Mouse (Mus musculus): ENCODE measurements around the gene Aprt. TPM values are rescaled to one million over a fixed set of nuclear protein-coding genes. Genes with fewer than 3 reads are reported as not detected.
A peak's percentile ranks its signal among the peaks of the same experiment; 100 is the strongest.

Gene Aprt
- polyA plus RNA-seq, 1 experiment from 2014 or later: 354 TPM

- no peaks in the 10 kb centered on the region for H3K27me3 ChIP-seq (replicated peaks)
- H3K27ac ChIP-seq: peak overlapping the region; percentile 76; the same call in 1 of the 2 replicates
- H3K4me2 ChIP-seq: 0 out of 2 replicates have a peak overlapping the region, but pooled peaks have one; percentile 28
- no peaks in the 10 kb centered on the region for H3K9me3 ChIP-seq
- WGBS: 39% methylated on average over 10 of the region's 10 CpGs
- H3K36me3 ChIP-seq: no peaks in the 10 kb centered on the region
- H3K9ac ChIP-seq: no peak overlapping the region
- no peak for ATAC-seq (ENCODE audit: insufficient read depth, low FRiP score, low read depth)
- H3K4me1 ChIP-seq: peaks cover 12% of the 10 kb centered on the region; the same call in 1 of the 2 replicates
- no peak overlapping the region for H3K4me3 ChIP-seq (replicated peaks)
Observed at GRCm38 (mm10) chr8:122557248-122558038, 19.3 kb downstream of the Aprt start.

GRCm38 (mm10) chr8:122556030-122557009, 20.4 kb downstream of the Aprt start:
- no peak overlapping the region for H3K4me3 ChIP-seq (replicated peaks)
- no peaks in the 10 kb centered on the region for H3K27me3 ChIP-seq (replicated peaks)
- 0 out of 2 replicates have a peak, but pooled peaks have one; percentile 41 for ATAC-seq (ENCODE audit: insufficient read depth, low FRiP score, low read depth)
- H3K4me1 ChIP-seq: peaks cover 18% of the 10 kb centered on the region
- H3K9me3 ChIP-seq: no peaks in the 10 kb centered on the region
- H3K4me2 ChIP-seq: peak overlapping the region; percentile 28
- WGBS: 57% methylated on average over 12 of the region's 12 CpGs
- no peaks in the 10 kb centered on the region for H3K36me3 ChIP-seq
- H3K9ac ChIP-seq: no peak overlapping the region
- H3K27ac ChIP-seq: peak overlapping the region; percentile 76

GRCm38 (mm10) chr8:122554786-122555185, 21.9 kb downstream of the Aprt start:
- WGBS: 61% methylated on average over 6 of the region's 6 CpGs

GRCm38 (mm10) chr8:122551265-122552051, 25.3 kb downstream of the Aprt start, which contains the start of gene Piezo1:
Piezo1 (minus strand) TSS chr8:122551329.
- H3K9ac ChIP-seq: peak within 1 kb of the TSS; percentile 78
- H3K9me3 ChIP-seq: no peaks in the 10 kb centered on the region
- peak within 1 kb of the TSS; percentile 93 for H3K4me2 ChIP-seq
- H3K27me3 ChIP-seq (replicated peaks): no peaks in the 10 kb centered on the region
- no peaks in the 10 kb centered on the region for H3K36me3 ChIP-seq
- ATAC-seq (ENCODE audit: insufficient read depth, low FRiP score, low read depth): peak; percentile 82
- H3K4me3 ChIP-seq (replicated peaks): peak within 1 kb of the TSS; percentile 83
- WGBS: 11% methylated on average over 55 of the region's 56 CpGs
- H3K27ac ChIP-seq: peak within 1 kb of the TSS; percentile 90
- H3K4me1 ChIP-seq: peaks cover 47% of the 10 kb centered on the region

More at GRCm38 (mm10) chr8:122554786-122555185, 21.9 kb downstream of the Aprt start:
- Histone ChIP-seq H3K4me1 (peaks cover 24% of the 10 kb centered on the region), H3K4me3 (replicated peaks) (no peak overlapping the region), H3K27ac (no peak overlapping the region), H3K4me2 (no peak overlapping the region), H3K9ac (no peak overlapping the region), H3K9me3 (no peaks in the 10 kb centered on the region), H3K36me3 (no peaks in the 10 kb centered on the region), H3K27me3 (replicated peaks) (no peaks in the 10 kb centered on the region)
- no peak for ATAC-seq (ENCODE audit: insufficient read depth, low FRiP score, low read depth)

GRCm38 (mm10) chr8:122550995-122551264, 25.8 kb downstream of the Aprt start:
- Histone ChIP-seq H3K9ac (peak overlapping the region; percentile 78), H3K27me3 (replicated peaks) (no peaks in the 10 kb centered on the region), H3K4me3 (replicated peaks) (peak overlapping the region; percentile 83), H3K36me3 (no peaks in the 10 kb centered on the region), H3K9me3 (no peaks in the 10 kb centered on the region), H3K4me2 (peak overlapping the region; percentile 93), H3K4me1 (peaks cover 49% of the 10 kb centered on the region), H3K27ac (peak overlapping the region; percentile 90)
- ATAC-seq (ENCODE audit: insufficient read depth, low FRiP score, low read depth): peak; percentile 18
- WGBS: under 1% methylated on average over 42 of the region's 43 CpGs

- H3K9ac ChIP-seq: peak overlapping the region; percentile 78
- H3K27me3 ChIP-seq (replicated peaks): no peaks in the 10 kb centered on the region
- H3K4me3 ChIP-seq (replicated peaks): peak overlapping the region; percentile 83
- H3K4me1 ChIP-seq: peaks cover 49% of the 10 kb centered on the region
- 3% methylated on average over 51 of the region's 52 CpGs for WGBS
- peak overlapping the region; percentile 93 for H3K4me2 ChIP-seq
- no peaks in the 10 kb centered on the region for H3K36me3 ChIP-seq
- H3K9me3 ChIP-seq: no peaks in the 10 kb centered on the region
- peak overlapping the region; percentile 90 for H3K27ac ChIP-seq
- peak; percentile 33; the same call in 1 of the 2 replicates for ATAC-seq (ENCODE audit: insufficient read depth, low FRiP score, low read depth)
Observed at GRCm38 (mm10) chr8:122550234-122550994, 26.3 kb downstream of the Aprt start.

- Histone ChIP-seq H3K4me3 (replicated peaks) (peak overlapping the region; percentile 83), H3K27ac (peak overlapping the region; percentile 59), H3K4me1 (peaks cover 49% of the 10 kb centered on the region), H3K9ac (no peak overlapping the region), H3K9me3 (no peaks in the 10 kb centered on the region), H3K27me3 (replicated peaks) (no peaks in the 10 kb centered on the region), H3K4me2 (peak overlapping the region; percentile 93), H3K36me3 (no peaks in the 10 kb centered on the region)
- no peak for ATAC-seq (ENCODE audit: insufficient read depth, low FRiP score, low read depth)
- WGBS: 71% methylated on average over 3 of the region's 3 CpGs
Observed at GRCm38 (mm10) chr8:122548891-122549439, 27.7 kb downstream of the Aprt start.

- H3K4me2 ChIP-seq: peak overlapping the region; percentile 35; the same call in 1 of the 2 replicates
- 55% methylated on average over 13 of the region's 13 CpGs for WGBS
- peaks cover 49% of the 10 kb centered on the region for H3K4me1 ChIP-seq
Observed at GRCm38 (mm10) chr8:122548331-122548730, 28.4 kb downstream of the Aprt start.

GRCm38 (mm10) chr8:122547815-122548214, 28.9 kb downstream of the Aprt start:
- peak overlapping the region; percentile 2; the same call in 1 of the 2 replicates for H3K4me3 ChIP-seq (replicated peaks)
- peak; percentile 24; the same call in 1 of the 2 replicates for ATAC-seq (ENCODE audit: insufficient read depth, low FRiP score, low read depth)
- no peaks in the 10 kb centered on the region for H3K27me3 ChIP-seq (replicated peaks)
- H3K4me1 ChIP-seq: peaks cover 49% of the 10 kb centered on the region
- WGBS: 38% methylated on average over 5 of the region's 5 CpGs
- H3K4me2 ChIP-seq: peak overlapping the region; percentile 35; the same call in 1 of the 2 replicates
- peak overlapping the region; percentile 42 for H3K27ac ChIP-seq
- H3K9me3 ChIP-seq: no peaks in the 10 kb centered on the region
- H3K36me3 ChIP-seq: 0 out of 2 replicates have a peak, but pooled peaks cover 3% of the 10 kb centered on the region
- H3K9ac ChIP-seq: no peak overlapping the region

More at GRCm38 (mm10) chr8:122548331-122548730, 28.4 kb downstream of the Aprt start:
- Histone ChIP-seq H3K36me3 (0 out of 2 replicates have a peak, but pooled peaks cover under 1% of the 10 kb centered on the region), H3K4me3 (replicated peaks) (no peak overlapping the region), H3K27me3 (replicated peaks) (no peaks in the 10 kb centered on the region), H3K27ac (peak overlapping the region; percentile 59), H3K9me3 (no peaks in the 10 kb centered on the region), H3K9ac (no peak overlapping the region)
- no peak for ATAC-seq (ENCODE audit: insufficient read depth, low FRiP score, low read depth)

GRCm38 (mm10) chr8:122546811-122547453, 29.8 kb downstream of the Aprt start:
- Histone ChIP-seq H3K9ac (no peak overlapping the region), H3K9me3 (no peaks in the 10 kb centered on the region), H3K27ac (peak overlapping the region; percentile 42), H3K27me3 (replicated peaks) (no peaks in the 10 kb centered on the region), H3K4me3 (replicated peaks) (no peak overlapping the region), H3K36me3 (0 out of 2 replicates have a peak, but pooled peaks cover 3% of the 10 kb centered on the region), H3K4me2 (peak overlapping the region; percentile 35), H3K4me1 (peaks cover 49% of the 10 kb centered on the region)
- 56% methylated on average over 24 of the region's 24 CpGs for WGBS
- no peak for ATAC-seq (ENCODE audit: insufficient read depth, low FRiP score, low read depth)
